Mouse (Mus musculus): Measurements from ENCODE around the gene Ceacam14. TPM values are rescaled to one million over a fixed set of nuclear protein-coding genes. Genes with fewer than 3 reads are reported as not detected.

Gene Ceacam14
- polyA plus RNA-seq (2014; fragmentation: Nextera tagmentation; extraction: Ambion mirVana): not detected in 2 replicates

GRCm38 (mm10) chr7:17812333-17812732 lies at the start of gene Ceacam14:
TSS of gene Ceacam14 (plus strand) at chr7:17812633.
- H3K9me3 ChIP-seq (ENCODE audit: control insufficient read depth, low read length): peaks cover 46% of the 10 kb centered on the region
- WGBS: 71% methylated on average over 4 of the region's 4 CpGs

More at GRCm38 (mm10) chr7:17812333-17812732, at the start of gene Ceacam14:
- no peaks in the 10 kb centered on the region for H3K36me3 ChIP-seq (ENCODE audit: control insufficient read depth, insufficient read depth, low read length)
- no peak within 1 kb of the TSS for H3K9ac ChIP-seq (replicated peaks; ENCODE audit: low read length)
- ATAC-seq (ENCODE audit: low FRiP score, low TSS enrichment): no peak
- H3K27ac ChIP-seq (replicated peaks; ENCODE audit: low read depth, low read length): no peak within 1 kb of the TSS
- H3K4me3 ChIP-seq (replicated peaks; ENCODE audit: low read depth, low read length): no peak within 1 kb of the TSS
- DNase-seq: no peak
- H3K4me1 ChIP-seq (ENCODE audit: control insufficient read depth, insufficient read depth, low read length): no peaks in the 10 kb centered on the region
- H3K4me2 ChIP-seq (ENCODE audit: low read length): no peak within 1 kb of the TSS
- no peaks in the 10 kb centered on the region for H3K27me3 ChIP-seq (ENCODE audit: control insufficient read depth, insufficient read depth, low read length)

Other genes starting within 250 kb of the Ceacam14 start
- gene Ceacam5, start 99.4 kb upstream of the Ceacam14 start, polyA plus RNA-seq (2014; fragmentation: Nextera tagmentation; extraction: Ambion mirVana): not detected in 2 replicates
- gene Gm5155, start 59.1 kb downstream of the Ceacam14 start, polyA plus RNA-seq (2014; fragmentation: Nextera tagmentation; extraction: Ambion mirVana): not detected in 2 replicates
- gene Ceacam11, start 159.5 kb downstream of the Ceacam14 start, polyA plus RNA-seq (2014; fragmentation: Nextera tagmentation; extraction: Ambion mirVana): not detected in 2 replicates
- gene Ceacam13, start 197.3 kb downstream of the Ceacam14 start, polyA plus RNA-seq (2014; fragmentation: Nextera tagmentation; extraction: Ambion mirVana): not detected in 2 replicates